Mouse (Mus musculus): Measurements from ENCODE around the gene Lsm10. TPM values are rescaled to one million over a fixed set of nuclear protein-coding genes. Genes with fewer than 3 reads are reported as not detected.

Lsm10 gene
- polyA plus RNA-seq, 1 experiment from 2014 or later = 42.1 TPM

DNA sequence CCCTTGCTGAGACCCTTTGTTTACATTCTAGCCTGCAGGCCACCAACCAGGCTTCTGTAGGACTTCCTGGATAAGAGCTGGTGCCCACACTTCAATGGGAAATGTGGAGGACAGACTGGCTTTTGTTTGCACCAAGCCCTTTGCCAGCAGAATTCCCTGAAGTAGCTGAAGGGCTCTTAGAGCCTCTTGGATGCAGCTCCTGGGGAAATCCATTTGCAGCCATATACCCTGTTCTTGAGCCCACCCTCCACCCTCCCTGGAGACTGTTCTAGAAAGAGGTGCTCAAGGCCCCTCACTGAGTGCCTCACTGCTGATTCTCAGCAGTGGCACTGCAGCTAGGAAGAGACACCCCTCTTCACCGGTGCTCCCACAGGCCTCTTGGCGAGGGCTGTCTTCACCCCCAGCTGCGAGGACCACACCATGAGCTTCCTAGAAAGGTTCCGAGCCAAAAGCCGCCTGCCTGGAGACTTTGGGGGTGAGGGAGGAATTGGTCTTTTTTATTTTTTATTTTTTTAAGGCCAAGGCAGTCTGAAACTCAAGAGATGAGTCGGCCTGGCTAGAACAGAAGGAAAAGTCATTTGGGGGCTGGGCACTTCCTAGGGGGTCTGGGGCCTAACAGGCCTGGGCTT is 36.3 kb downstream of the Lsm10 start:
- ATAC-seq (ENCODE audit: low FRiP score, low read depth) = no peak
- H3K4me2 ChIP-seq (replicated peaks) = no peak overlapping the region
- H3K9me3 ChIP-seq = no peaks in the 10 kb centered on the region
- H3K36me3 ChIP-seq = peaks cover 75% of the 10 kb centered on the region
- H3K4me1 ChIP-seq = peaks cover 12% of the 10 kb centered on the region
- H3K9ac ChIP-seq (replicated peaks) = no peak overlapping the region
- H3K27me3 ChIP-seq = no peaks in the 10 kb centered on the region
- WGBS = 84% methylated on average over 6 of the region's 6 CpGs
- no peak overlapping the region for H3K27ac ChIP-seq (replicated peaks)
- H3K4me3 ChIP-seq = no peak overlapping the region

DNA sequence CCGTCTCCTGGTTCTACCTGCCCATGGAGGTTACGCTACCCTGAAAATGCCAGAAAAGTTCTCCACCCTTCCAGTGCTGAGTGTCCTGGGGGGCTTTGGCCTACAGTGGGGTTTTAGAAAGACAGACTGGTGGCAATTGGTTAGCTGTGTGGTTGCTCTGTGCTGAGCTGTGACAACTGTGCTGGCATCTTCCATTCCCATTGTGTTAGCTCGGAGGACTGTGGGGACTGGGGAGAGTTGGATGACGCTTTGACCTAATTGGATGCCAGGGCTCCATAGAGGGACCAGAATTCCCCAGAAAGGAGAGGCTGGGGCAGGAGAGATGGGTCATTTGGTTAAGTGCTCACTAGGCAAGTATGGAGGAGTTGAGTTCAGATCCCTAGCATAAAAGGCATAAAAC is 37.8 kb downstream of the Lsm10 start:
- Histone ChIP-seq H3K4me2 (replicated peaks) (no peak overlapping the region), H3K9ac (replicated peaks) (no peak overlapping the region), H3K9me3 (no peaks in the 10 kb centered on the region), H3K4me3 (no peak overlapping the region), H3K27ac (replicated peaks) (no peak overlapping the region), H3K27me3 (no peaks in the 10 kb centered on the region), H3K4me1 (peaks cover 12% of the 10 kb centered on the region), H3K36me3 (peaks cover 75% of the 10 kb centered on the region)
- 86% methylated on average over 4 of the region's 4 CpGs for WGBS
- ATAC-seq (ENCODE audit: low FRiP score, low read depth) = no peak

GRCm38 (mm10) chr4:126134639-126135038 is 38.2 kb downstream of the Lsm10 start:
- peaks cover 75% of the 10 kb centered on the region for H3K36me3 ChIP-seq
- H3K9me3 ChIP-seq = no peaks in the 10 kb centered on the region
- WGBS = 95% methylated on average over 4 of the region's 4 CpGs

GRCm38 (mm10) chr4:126137773-126138172 is 41.4 kb downstream of the Lsm10 start:
- no peaks in the 10 kb centered on the region for H3K4me1 ChIP-seq
- no peak overlapping the region for H3K4me2 ChIP-seq (replicated peaks)
- H3K9ac ChIP-seq (replicated peaks) = no peak overlapping the region
- ATAC-seq (ENCODE audit: low FRiP score, low read depth) = no peak
- H3K4me3 ChIP-seq = no peak overlapping the region
- H3K36me3 ChIP-seq = peaks cover 71% of the 10 kb centered on the region
- 86% methylated on average over 4 of the region's 4 CpGs for WGBS
- H3K27me3 ChIP-seq = no peaks in the 10 kb centered on the region
- no peaks in the 10 kb centered on the region for H3K9me3 ChIP-seq
- no peak overlapping the region for H3K27ac ChIP-seq (replicated peaks)

More at GRCm38 (mm10) chr4:126134639-126135038, 38.2 kb downstream of the Lsm10 start:
- Histone ChIP-seq H3K27me3 (no peaks in the 10 kb centered on the region), H3K4me3 (no peak overlapping the region), H3K4me1 (peaks cover 12% of the 10 kb centered on the region), H3K27ac (replicated peaks) (no peak overlapping the region), H3K4me2 (replicated peaks) (no peak overlapping the region), H3K9ac (replicated peaks) (no peak overlapping the region)
- ATAC-seq (ENCODE audit: low FRiP score, low read depth) = no peak

- Histone ChIP-seq H3K27ac (replicated peaks) (no peak overlapping the region), H3K27me3 (peaks cover 3% of the 10 kb centered on the region; the same call in 1 of the 2 replicates), H3K9me3 (no peaks in the 10 kb centered on the region), H3K4me2 (replicated peaks) (no peak overlapping the region), H3K36me3 (peaks cover 43% of the 10 kb centered on the region), H3K9ac (replicated peaks) (no peak overlapping the region), H3K4me1 (no peaks in the 10 kb centered on the region), H3K4me3 (no peak overlapping the region)
- 78% methylated on average over 5 of the region's 5 CpGs for WGBS
- no peak for ATAC-seq (ENCODE audit: low FRiP score, low read depth)
These were observed 44.6 kb downstream of the Lsm10 start for GRCm38 (mm10) chr4:126141021-126141420.

- Histone ChIP-seq H3K27me3 (peaks cover 42% of the 10 kb centered on the region), H3K36me3 (peaks cover 3% of the 10 kb centered on the region; the same call in 1 of the 2 replicates), H3K9me3 (no peaks in the 10 kb centered on the region), H3K9ac (replicated peaks) (no peak overlapping the region), H3K4me1 (peaks cover 21% of the 10 kb centered on the region), H3K4me3 (no peak overlapping the region), H3K4me2 (replicated peaks) (no peak overlapping the region), H3K27ac (replicated peaks) (no peak overlapping the region)
- WGBS = 61% methylated on average over 4 of the region's 4 CpGs
- no peak for ATAC-seq (ENCODE audit: low FRiP score, low read depth)
These were observed 49.0 kb downstream of the Lsm10 start for GRCm38 (mm10) chr4:126145396-126145795.

DNA sequence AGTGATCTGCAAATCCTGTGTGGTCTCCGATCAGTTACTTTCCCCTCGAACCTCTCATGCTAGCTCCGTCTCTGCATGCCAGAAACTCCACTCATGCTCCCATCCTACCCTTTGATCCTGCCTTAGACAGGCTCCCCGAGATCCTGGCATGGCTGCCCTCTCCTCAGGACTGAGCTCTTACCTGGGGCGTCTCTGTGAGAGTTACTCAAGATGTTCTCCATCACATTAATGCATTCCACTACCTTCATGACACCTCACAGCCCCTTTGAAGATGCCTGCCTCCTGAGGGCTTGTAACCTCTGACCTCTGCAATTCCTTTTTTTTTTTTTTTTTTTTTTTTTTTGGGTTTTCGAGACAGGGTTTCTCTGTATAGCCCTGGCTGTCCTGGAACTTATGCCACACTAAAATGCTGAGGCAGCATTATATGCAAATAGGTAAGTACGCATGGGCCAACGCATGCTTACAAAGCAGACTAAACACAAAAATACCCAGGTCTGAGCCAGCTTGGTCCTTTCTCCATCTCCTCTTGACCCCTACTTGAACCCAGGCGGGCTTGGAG is 50.6 kb downstream of the Lsm10 start:
- H3K9me3 ChIP-seq = no peaks in the 10 kb centered on the region
- peaks cover 52% of the 10 kb centered on the region for H3K27me3 ChIP-seq
- no peak overlapping the region for H3K27ac ChIP-seq (replicated peaks)
- no peaks in the 10 kb centered on the region for H3K36me3 ChIP-seq
- no peak overlapping the region for H3K4me2 ChIP-seq (replicated peaks)
- ATAC-seq (ENCODE audit: low FRiP score, low read depth) = no peak
- no peak overlapping the region for H3K9ac ChIP-seq (replicated peaks)
- 58% methylated on average over 9 of the region's 9 CpGs for WGBS
- peaks cover 21% of the 10 kb centered on the region for H3K4me1 ChIP-seq
- H3K4me3 ChIP-seq = no peak overlapping the region

- peak within 1 kb of the TSS; percentile 47 for H3K4me3 ChIP-seq
- no peaks in the 10 kb centered on the region for H3K9me3 ChIP-seq
- H3K27me3 ChIP-seq = peaks cover 52% of the 10 kb centered on the region
- ATAC-seq (ENCODE audit: low FRiP score, low read depth) = 0 out of 2 replicates have a peak, but pooled peaks have one; percentile 38
- WGBS = 3% methylated on average over 24 of the region's 24 CpGs
- 0 out of 2 replicates have a peak within 1 kb of the TSS, but pooled peaks have one; percentile 10 for H3K27ac ChIP-seq (replicated peaks)
- peaks cover 21% of the 10 kb centered on the region for H3K4me1 ChIP-seq
- peak within 1 kb of the TSS; percentile 69 for H3K4me2 ChIP-seq (replicated peaks)
- H3K9ac ChIP-seq (replicated peaks) = peak within 1 kb of the TSS; percentile 42
- no peaks in the 10 kb centered on the region for H3K36me3 ChIP-seq
These were observed 51.2 kb downstream of the Lsm10 start, which contains the start of gene Eva1b for GRCm38 (mm10) chr4:126147533-126148160. Eva1b (plus strand) TSS chr4:126147744.

Other genes with a start within 250 kb of the Lsm10 start
- 0.21 and 0.50 TPM in 2 replicates for gene Csf3r, start 72.1 kb upstream of the Lsm10 start, polyA plus RNA-seq (2016; fragmentation: Nextera tagmentation; extraction: Ambion mirVana)
- 129 and 136 TPM in 2 replicates for gene Mrps15, start 49.7 kb upstream of the Lsm10 start, polyA plus RNA-seq (2016; fragmentation: Nextera tagmentation; extraction: Ambion mirVana)
- gene Oscp1, start 38.1 kb upstream of the Lsm10 start, polyA plus RNA-seq (2016; fragmentation: Nextera tagmentation; extraction: Ambion mirVana) = 31.6 and 31.8 TPM in 2 replicates
- gene Stk40, start 7.3 kb downstream of the Lsm10 start, polyA plus RNA-seq (2016; fragmentation: Nextera tagmentation; extraction: Ambion mirVana) = 48.8 and 49.0 TPM in 2 replicates
- gene Eva1b, start 51.1 kb downstream of the Lsm10 start, polyA plus RNA-seq (2016; fragmentation: Nextera tagmentation; extraction: Ambion mirVana) = 18.6 and 26.8 TPM in 2 replicates
- gene Sh3d21, start 66.9 kb downstream of the Lsm10 start, polyA plus RNA-seq (2016; fragmentation: Nextera tagmentation; extraction: Ambion mirVana) = 1.6 and 1.7 TPM in 2 replicates
- gene Thrap3, start 106.1 kb downstream of the Lsm10 start, polyA plus RNA-seq (2016; fragmentation: Nextera tagmentation; extraction: Ambion mirVana) = 265 and 274 TPM in 2 replicates
- gene Map7d1, start 159.7 kb downstream of the Lsm10 start, polyA plus RNA-seq (2016; fragmentation: Nextera tagmentation; extraction: Ambion mirVana) = 135 and 142 TPM in 2 replicates
- 103 and 108 TPM in 2 replicates for gene Trappc3, start 165.7 kb downstream of the Lsm10 start, polyA plus RNA-seq (2016; fragmentation: Nextera tagmentation; extraction: Ambion mirVana)
- 21.7 and 41.3 TPM in 2 replicates for gene Col8a2, start 190.2 kb downstream of the Lsm10 start, polyA plus RNA-seq (2016; fragmentation: Nextera tagmentation; extraction: Ambion mirVana)
- 67.2 and 70.5 TPM in 2 replicates for gene Adprhl2, start 225.1 kb downstream of the Lsm10 start, polyA plus RNA-seq (2016; fragmentation: Nextera tagmentation; extraction: Ambion mirVana)
- gene Tekt2, start 229.1 kb downstream of the Lsm10 start, polyA plus RNA-seq (2016; fragmentation: Nextera tagmentation; extraction: Ambion mirVana) = 4.8 and 5.3 TPM in 2 replicates

Measured in midbrain, embryonic 12.5 days (tissue).